In genomic region chr15:82127426-82128374, GRCm38 (mm10) we compare ENCODE assay signal across 8 mouse cellular contexts. TPM values are rescaled to one million over a fixed set of nuclear protein-coding genes. Genes with fewer than 3 reads are reported as not detected.
DNase-seq lines count a peak whose midpoint lies in the region; ATAC-seq and TF ChIP-seq lines count a peak whose summit lies in the region.

Ccdc134 (plus strand) TSS chr15:82127922.

- TF ChIP-seq CTCF in Patski (IDR thresholded peaks at IDR 0.05), result no peak

- H3K36me3 ChIP-seq in hindbrain, embryonic 14.5 days (replicated peaks; ENCODE audit: control insufficient read depth, insufficient read depth), result peaks cover 3% of the 10 kb centered on the region; the same call in 1 of the 2 replicates

- no peak for DNase-seq in Patski (ENCODE audit: low read depth, low spot score)
- peak; percentile 99 for DNase-seq in cerebellum, postnatal 14 days
- DNase-seq in frontal cortex, postnatal 25 days (ENCODE audit: low spot score in 2 of 2), result peak; percentile 91 to 92
- peak; percentile 98 for DNase-seq in hindbrain, embryonic 14.5 days (ENCODE audit: low spot score)
- DNase-seq in layer of hippocampus, postnatal 36 days, result peak; percentile 97
- peak; percentile 98 for DNase-seq in lung, postnatal 36 days
- DNase-seq in retina, postnatal 1 day, result peak; percentile 97
- peak; percentile 94 to 96 for DNase-seq in urinary bladder, adult 18-20 months (ENCODE audit: low spot score in 2 of 2)

- H3K4me3 ChIP-seq in hindbrain, embryonic 14.5 days (replicated peaks; ENCODE audit: low read length), result peak within 1 kb of the TSS; percentile 86

- H3K9me3 ChIP-seq in hindbrain, embryonic 14.5 days (ENCODE audit: control insufficient read depth, low read length), result no peaks in the 10 kb centered on the region

- WGBS in hindbrain, embryonic 14.5 days, result 1% methylated on average over 74 of the region's 74 CpGs

- CTCF ChIA-PET in Patski (lab: Charles Lee), result interaction anchor here (1.2 kb wide), 1 partner anchor 32 kb away, joined by 3 read pairs; no protein-coding TSS in a partner anchor

- H3K9ac ChIP-seq in hindbrain, embryonic 14.5 days, result peak within 1 kb of the TSS; percentile 76

- H3K27me3 ChIP-seq in Patski, result no peaks in the 10 kb centered on the region
- no peaks in the 10 kb centered on the region for H3K27me3 ChIP-seq in hindbrain, embryonic 14.5 days (ENCODE audit: control insufficient read depth, insufficient read depth, low read length)

- POLR2A ChIA-PET in Patski (lab: Charles Lee), result interaction anchor here (0.7 to 1.6 kb wide), 2 partner anchors 16 to 20 kb away, joined by 4 to 5 read pairs; partner anchors contain the start of gene Srebf2

- H3K4me1 ChIP-seq in hindbrain, embryonic 14.5 days (replicated peaks; ENCODE audit: control insufficient read depth, insufficient read depth, low read length), result peaks cover 13% of the 10 kb centered on the region

- peak within 1 kb of the TSS; percentile 73 for H3K27ac ChIP-seq in hindbrain, embryonic 14.5 days

- in situ Hi-C loops in Patski (cut with MboI; ENCODE audit: low pct_unique_long_range_greater_than_20kb), result no loop called here

- peak within 1 kb of the TSS; percentile 95 for H3K4me2 ChIP-seq in hindbrain, embryonic 14.5 days (replicated peaks)

- peak; percentile 92 for ATAC-seq in Patski
- ATAC-seq in hindbrain, embryonic 14.5 days (ENCODE audit: low FRiP score), result peak; percentile 98

RNA-seq across cellular contexts. Expression of gene Ccdc134, which starts in this region (rescaled TPM):
- polyA plus RNA-seq in Patski (2021), result 18.0 TPM
- 12.9 and 13.8 TPM in 2 replicates for polyA plus RNA-seq in hindbrain, embryonic 14.5 days (2014; fragmentation: Nextera tagmentation; extraction: Ambion mirVana)
- total RNA-seq in layer of hippocampus, postnatal 36 days (2021), result 10 to 100 TPM; 11.5 to 15.3 TPM
